Mouse (Mus musculus): ENCODE data around the gene Ercc6. TPM values are rescaled to one million over a fixed set of nuclear protein-coding genes. Genes with fewer than 3 reads are reported as not detected.

Gene Ercc6
- polyA plus RNA-seq, 1 experiment from 2014 or later, result 16.8 TPM

GRCm38 (mm10) chr14:32529036-32529435 lies 15.7 kb downstream of the Ercc6 start:
- no peaks in the 10 kb centered on the region for H3K27me3 ChIP-seq (ENCODE audit: control insufficient read depth, insufficient read depth, low read depth, low read length)
- peak; percentile 43; the same call in 1 of the 2 replicates for ATAC-seq (ENCODE audit: low read depth)
- no peak overlapping the region for H3K4me3 ChIP-seq (ENCODE audit: low read length)
- no peak overlapping the region for H3K4me2 ChIP-seq (ENCODE audit: low read depth, low read length)
- WGBS, result 83% methylated on average over 7 of the region's 7 CpGs
- peaks cover 5% of the 10 kb centered on the region; the same call in 1 of the 2 replicates for H3K36me3 ChIP-seq (ENCODE audit: control insufficient read depth, insufficient read depth, low read length)
- H3K4me1 ChIP-seq (replicated peaks; ENCODE audit: control insufficient read depth, insufficient read depth, low read length), result no peaks in the 10 kb centered on the region
- H3K9ac ChIP-seq (ENCODE audit: low read length), result no peak overlapping the region
- no peaks in the 10 kb centered on the region for H3K9me3 ChIP-seq (ENCODE audit: control insufficient read depth, low read length)
- no peak overlapping the region for H3K27ac ChIP-seq (ENCODE audit: low read length)

DNA sequence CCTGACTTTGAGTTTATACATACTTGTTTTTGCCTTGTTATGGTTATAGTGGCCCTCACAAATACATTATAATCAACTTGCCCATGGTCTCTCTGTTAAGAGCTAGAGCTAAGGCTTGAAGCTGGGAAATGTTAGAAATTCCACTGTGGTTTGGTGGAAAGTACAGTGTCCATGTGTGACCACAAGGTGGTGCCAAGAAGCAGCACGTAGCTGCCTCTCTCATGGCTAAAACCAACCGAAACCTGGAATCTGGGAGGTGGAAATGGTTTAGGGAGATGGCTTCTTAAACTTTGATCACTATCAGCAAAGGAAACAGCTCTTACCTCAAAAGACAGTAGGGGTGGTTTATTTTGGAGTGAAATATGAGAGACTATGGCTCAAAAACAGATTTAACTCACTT lies 17.6 kb downstream of the Ercc6 start:
- H3K4me2 ChIP-seq (ENCODE audit: low read depth, low read length), result no peak overlapping the region
- no peaks in the 10 kb centered on the region for H3K27me3 ChIP-seq (ENCODE audit: control insufficient read depth, insufficient read depth, low read depth, low read length)
- no peak overlapping the region for H3K4me3 ChIP-seq (ENCODE audit: low read length)
- H3K9ac ChIP-seq (ENCODE audit: low read length), result no peak overlapping the region
- no peaks in the 10 kb centered on the region for H3K9me3 ChIP-seq (ENCODE audit: control insufficient read depth, low read length)
- no peak overlapping the region for H3K27ac ChIP-seq (ENCODE audit: low read length)
- peaks cover 2% of the 10 kb centered on the region; the same call in 1 of the 2 replicates for H3K36me3 ChIP-seq (ENCODE audit: control insufficient read depth, insufficient read depth, low read length)
- ATAC-seq (ENCODE audit: low read depth), result no peak
- WGBS, result 7% methylated on average over 2 of the region's 2 CpGs
- no peaks in the 10 kb centered on the region for H3K4me1 ChIP-seq (replicated peaks; ENCODE audit: control insufficient read depth, insufficient read depth, low read length)

DNA sequence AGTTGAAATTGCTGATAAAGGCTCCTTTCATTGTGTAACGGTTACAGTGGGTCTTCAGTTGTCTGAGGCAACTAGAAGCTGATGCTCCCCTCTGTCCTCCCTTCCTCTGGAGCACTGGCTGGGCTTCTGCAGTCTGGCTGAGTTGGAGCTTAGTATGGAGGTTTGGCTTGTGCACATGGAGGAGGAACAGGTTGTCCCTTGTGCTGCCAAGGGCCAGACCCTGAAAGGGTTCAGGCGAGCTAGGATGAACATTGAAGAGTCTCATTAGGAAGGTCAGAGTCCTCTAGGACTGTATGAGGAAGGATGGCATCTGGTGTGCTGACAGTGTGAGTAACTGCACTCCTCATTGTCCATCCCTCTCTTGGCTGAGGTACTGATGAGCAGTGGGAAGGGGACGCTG lies 18.1 kb downstream of the Ercc6 start:
- peak; percentile 12; the same call in 1 of the 2 replicates for ATAC-seq (ENCODE audit: low read depth)
- no peaks in the 10 kb centered on the region for H3K9me3 ChIP-seq (ENCODE audit: control insufficient read depth, low read length)
- no peak overlapping the region for H3K4me3 ChIP-seq (ENCODE audit: low read length)
- H3K9ac ChIP-seq (ENCODE audit: low read length), result no peak overlapping the region
- no peaks in the 10 kb centered on the region for H3K27me3 ChIP-seq (ENCODE audit: control insufficient read depth, insufficient read depth, low read depth, low read length)
- H3K4me2 ChIP-seq (ENCODE audit: low read depth, low read length), result no peak overlapping the region
- WGBS, result 79% methylated on average over 3 of the region's 3 CpGs
- no peak overlapping the region for H3K27ac ChIP-seq (ENCODE audit: low read length)
- 0 out of 2 replicates have a peak, but pooled peaks cover 2% of the 10 kb centered on the region for H3K4me1 ChIP-seq (replicated peaks; ENCODE audit: control insufficient read depth, insufficient read depth, low read length)
- H3K36me3 ChIP-seq (ENCODE audit: control insufficient read depth, insufficient read depth, low read length), result peaks cover 6% of the 10 kb centered on the region; the same call in 1 of the 2 replicates

DNA sequence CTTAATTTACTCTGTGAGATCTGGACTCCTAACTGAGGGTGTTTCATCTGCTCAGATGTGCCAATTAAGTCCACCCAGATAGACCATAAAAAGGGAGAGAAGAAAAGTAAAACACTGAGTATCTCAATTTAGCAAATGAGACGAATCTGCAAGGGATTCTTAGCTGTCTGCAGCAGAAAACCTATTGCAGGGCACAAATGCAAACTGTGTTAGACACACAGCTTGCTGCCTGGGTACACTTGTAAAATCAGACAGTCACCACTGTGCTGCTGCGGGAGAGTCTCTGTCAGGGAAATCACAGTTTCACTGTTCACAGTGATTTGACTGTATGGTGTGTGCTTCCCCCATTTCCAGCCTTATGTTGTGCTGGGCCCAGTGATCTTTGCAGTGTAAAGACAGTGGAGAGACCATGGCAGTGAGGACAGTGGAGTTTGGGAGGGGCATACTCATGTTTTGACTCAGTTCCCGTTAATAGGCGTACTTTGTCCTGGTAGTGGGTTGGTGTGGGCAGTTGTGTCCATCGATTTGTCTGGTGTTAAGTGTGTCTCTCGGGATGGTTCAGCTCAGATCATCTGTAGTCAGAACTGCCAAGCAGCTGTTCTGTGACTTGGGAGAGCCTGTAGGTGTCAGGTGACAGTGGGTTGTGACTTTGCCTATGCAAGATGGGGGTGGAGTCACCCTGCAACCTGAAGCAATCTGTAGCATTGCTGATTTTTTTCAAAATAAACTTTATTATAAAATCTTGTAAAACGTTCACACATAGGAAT lies 19.2 kb downstream of the Ercc6 start:
- H3K9me3 ChIP-seq (ENCODE audit: control insufficient read depth, low read length), result no peaks in the 10 kb centered on the region
- H3K4me3 ChIP-seq (ENCODE audit: low read length), result no peak overlapping the region
- H3K36me3 ChIP-seq (ENCODE audit: control insufficient read depth, insufficient read depth, low read length), result peaks cover 6% of the 10 kb centered on the region; the same call in 1 of the 2 replicates
- peaks cover 4% of the 10 kb centered on the region; the same call in 1 of the 2 replicates for H3K4me1 ChIP-seq (replicated peaks; ENCODE audit: control insufficient read depth, insufficient read depth, low read length)
- no peak overlapping the region for H3K4me2 ChIP-seq (ENCODE audit: low read depth, low read length)
- no peak overlapping the region for H3K9ac ChIP-seq (ENCODE audit: low read length)
- no peak overlapping the region for H3K27ac ChIP-seq (ENCODE audit: low read length)
- no peaks in the 10 kb centered on the region for H3K27me3 ChIP-seq (ENCODE audit: control insufficient read depth, insufficient read depth, low read depth, low read length)
- WGBS, result 59% methylated on average over 7 of the region's 7 CpGs
- no peak for ATAC-seq (ENCODE audit: low read depth)

DNA sequence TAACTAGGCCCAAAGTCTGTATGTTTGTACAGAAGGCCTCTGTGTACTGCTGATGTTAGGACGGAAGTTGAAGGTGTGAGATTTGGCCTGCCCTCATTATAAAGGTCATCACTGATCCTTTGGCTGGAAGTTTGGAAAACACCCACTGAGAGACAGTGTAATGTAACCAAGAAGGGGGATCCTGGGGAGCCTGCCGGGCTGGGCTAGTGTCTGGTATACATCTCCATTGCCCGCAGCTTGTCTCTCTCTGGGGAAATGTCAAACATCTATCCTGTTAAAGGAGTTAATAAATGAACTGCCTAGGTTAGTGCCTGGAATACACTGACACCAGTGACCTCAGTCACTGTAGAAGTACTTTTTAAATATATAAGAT lies 19.8 kb downstream of the Ercc6 start:
- Histone ChIP-seq H3K9me3 (ENCODE audit: control insufficient read depth, low read length) (no peaks in the 10 kb centered on the region), H3K36me3 (ENCODE audit: control insufficient read depth, insufficient read depth, low read length) (peaks cover 6% of the 10 kb centered on the region; the same call in 1 of the 2 replicates), H3K27me3 (ENCODE audit: control insufficient read depth, insufficient read depth, low read depth, low read length) (no peaks in the 10 kb centered on the region), H3K4me3 (ENCODE audit: low read length) (no peak overlapping the region), H3K4me2 (ENCODE audit: low read depth, low read length) (no peak overlapping the region), H3K9ac (ENCODE audit: low read length) (no peak overlapping the region), H3K27ac (ENCODE audit: low read length) (no peak overlapping the region), H3K4me1 (replicated peaks; ENCODE audit: control insufficient read depth, insufficient read depth, low read length) (peaks cover 4% of the 10 kb centered on the region; the same call in 1 of the 2 replicates)
- no peak for ATAC-seq (ENCODE audit: low read depth)
- WGBS, result 64% methylated on average over 3 of the region's 3 CpGs

DNA sequence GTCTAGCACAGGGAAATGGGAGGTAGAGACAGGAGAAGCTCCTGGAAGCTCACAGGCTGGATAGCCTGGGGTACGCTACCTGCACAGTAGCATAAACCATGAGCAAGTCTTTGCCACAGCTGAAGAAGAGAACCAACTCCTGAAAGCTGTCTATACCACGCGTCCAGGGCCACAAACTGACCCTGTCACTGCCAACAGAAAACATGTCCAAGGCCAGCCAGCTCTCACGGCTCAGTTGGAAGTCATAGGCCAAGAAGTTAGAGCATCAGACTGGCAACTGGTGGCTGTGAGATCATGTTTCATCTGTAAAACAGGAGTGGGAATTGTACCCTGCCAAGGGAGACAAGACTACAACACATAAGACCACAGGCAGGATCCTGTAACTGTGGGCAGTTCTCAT lies 20.3 kb downstream of the Ercc6 start:
- WGBS, result 78% methylated on average over 4 of the region's 4 CpGs
- no peaks in the 10 kb centered on the region for H3K9me3 ChIP-seq (ENCODE audit: control insufficient read depth, low read length)
- H3K27me3 ChIP-seq (ENCODE audit: control insufficient read depth, insufficient read depth, low read depth, low read length), result no peaks in the 10 kb centered on the region
- peaks cover 5% of the 10 kb centered on the region; the same call in 1 of the 2 replicates for H3K36me3 ChIP-seq (ENCODE audit: control insufficient read depth, insufficient read depth, low read length)
- H3K9ac ChIP-seq (ENCODE audit: low read length), result no peak overlapping the region
- peaks cover 4% of the 10 kb centered on the region; the same call in 1 of the 2 replicates for H3K4me1 ChIP-seq (replicated peaks; ENCODE audit: control insufficient read depth, insufficient read depth, low read length)
- H3K4me3 ChIP-seq (ENCODE audit: low read length), result no peak overlapping the region
- ATAC-seq (ENCODE audit: low read depth), result no peak
- no peak overlapping the region for H3K27ac ChIP-seq (ENCODE audit: low read length)
- H3K4me2 ChIP-seq (ENCODE audit: low read depth, low read length), result no peak overlapping the region

DNA sequence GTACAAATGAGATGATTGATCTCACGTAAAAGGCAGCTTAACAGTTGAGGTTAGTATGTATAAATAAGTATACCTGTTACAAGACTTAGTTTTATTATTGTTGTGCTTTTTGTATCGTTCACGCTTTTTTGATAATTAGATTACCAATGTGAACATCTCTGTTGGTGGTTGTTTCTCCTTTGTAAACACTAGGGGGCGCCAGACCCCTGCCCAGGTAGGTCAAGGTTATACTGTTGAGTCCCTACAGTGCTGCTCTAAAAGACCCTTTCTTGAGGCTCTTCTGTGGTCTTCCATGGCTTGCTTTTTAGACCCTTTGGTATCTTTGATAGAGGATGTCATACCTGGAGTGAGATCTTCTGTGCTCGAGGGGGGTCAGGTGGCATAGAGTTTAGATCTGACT lies 20.8 kb downstream of the Ercc6 start:
- no peak overlapping the region for H3K27ac ChIP-seq (ENCODE audit: low read length)
- no peaks in the 10 kb centered on the region for H3K9me3 ChIP-seq (ENCODE audit: control insufficient read depth, low read length)
- WGBS, result 72% methylated on average over 5 of the region's 5 CpGs
- H3K9ac ChIP-seq (ENCODE audit: low read length), result no peak overlapping the region
- H3K36me3 ChIP-seq (ENCODE audit: control insufficient read depth, insufficient read depth, low read length), result peaks cover 3% of the 10 kb centered on the region; the same call in 1 of the 2 replicates
- H3K27me3 ChIP-seq (ENCODE audit: control insufficient read depth, insufficient read depth, low read depth, low read length), result no peaks in the 10 kb centered on the region
- ATAC-seq (ENCODE audit: low read depth), result no peak
- peaks cover 4% of the 10 kb centered on the region; the same call in 1 of the 2 replicates for H3K4me1 ChIP-seq (replicated peaks; ENCODE audit: control insufficient read depth, insufficient read depth, low read length)
- no peak overlapping the region for H3K4me2 ChIP-seq (ENCODE audit: low read depth, low read length)
- H3K4me3 ChIP-seq (ENCODE audit: low read length), result no peak overlapping the region

DNA sequence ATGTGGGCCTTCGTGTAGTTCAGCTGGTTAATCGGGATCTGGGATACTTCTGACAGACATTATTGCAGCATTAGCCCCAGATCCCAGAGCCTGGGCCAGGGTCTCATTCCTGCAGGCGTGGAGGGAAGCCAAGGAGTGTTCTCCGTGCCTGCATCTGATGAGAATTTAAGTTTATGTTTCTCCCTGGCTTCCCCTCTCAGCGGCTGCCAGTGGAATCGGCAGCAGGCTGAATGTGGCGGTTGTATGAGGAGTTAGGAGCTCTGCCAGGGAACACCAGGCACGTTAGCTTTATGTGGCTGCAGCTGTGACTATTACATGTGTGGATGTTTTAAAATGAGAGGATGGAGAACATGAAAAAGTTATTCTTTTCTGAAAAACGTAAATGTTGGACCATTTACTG lies 23.4 kb downstream of the Ercc6 start:
- no peak overlapping the region for H3K4me3 ChIP-seq (ENCODE audit: low read length)
- peaks cover 4% of the 10 kb centered on the region; the same call in 1 of the 2 replicates for H3K4me1 ChIP-seq (replicated peaks; ENCODE audit: control insufficient read depth, insufficient read depth, low read length)
- H3K27me3 ChIP-seq (ENCODE audit: control insufficient read depth, insufficient read depth, low read depth, low read length), result no peaks in the 10 kb centered on the region
- ATAC-seq (ENCODE audit: low read depth), result peak; percentile 28; the same call in 1 of the 2 replicates
- H3K4me2 ChIP-seq (ENCODE audit: low read depth, low read length), result no peak overlapping the region
- peaks cover 3% of the 10 kb centered on the region; the same call in 1 of the 2 replicates for H3K36me3 ChIP-seq (ENCODE audit: control insufficient read depth, insufficient read depth, low read length)
- no peaks in the 10 kb centered on the region for H3K9me3 ChIP-seq (ENCODE audit: control insufficient read depth, low read length)
- WGBS, result 51% methylated on average over 9 of the region's 9 CpGs
- no peak overlapping the region for H3K9ac ChIP-seq (ENCODE audit: low read length)
- H3K27ac ChIP-seq (ENCODE audit: low read length), result no peak overlapping the region

- Histone ChIP-seq H3K4me2 (ENCODE audit: low read depth, low read length) (no peak overlapping the region), H3K4me1 (replicated peaks; ENCODE audit: control insufficient read depth, insufficient read depth, low read length) (peaks cover 4% of the 10 kb centered on the region; the same call in 1 of the 2 replicates), H3K36me3 (ENCODE audit: control insufficient read depth, insufficient read depth, low read length) (peaks cover 10% of the 10 kb centered on the region), H3K9ac (ENCODE audit: low read length) (no peak overlapping the region), H3K27ac (ENCODE audit: low read length) (no peak overlapping the region), H3K9me3 (ENCODE audit: control insufficient read depth, low read length) (no peaks in the 10 kb centered on the region), H3K27me3 (ENCODE audit: control insufficient read depth, insufficient read depth, low read depth, low read length) (no peaks in the 10 kb centered on the region), H3K4me3 (ENCODE audit: low read length) (no peak overlapping the region)
- ATAC-seq (ENCODE audit: low read depth), result no peak
- 92% methylated on average over 1 of the region's 1 CpGs for WGBS
Measured at GRCm38 (mm10) chr14:32538115-32538514, 24.8 kb downstream of the Ercc6 start.
